In genomic region chr11:17953231-17954134, GRCm38 (mm10) we compare ENCODE assay signal across 8 mouse cellular contexts. TPM values are rescaled to one million over a fixed set of nuclear protein-coding genes. Genes with fewer than 3 reads are reported as not detected.
DNase-seq lines count a peak whose midpoint lies in the region; ATAC-seq and TF ChIP-seq lines count a peak whose summit lies in the region.

Gene Etaa1, minus strand, starts transcription at chr11:17953875.

- peak within 1 kb of the TSS; percentile 97 for H3K9ac ChIP-seq in heart, embryonic 12.5 days
- H3K9ac ChIP-seq in kidney, postnatal 0 days (ENCODE audit: low read depth, low read length): peak within 1 kb of the TSS; percentile 98
- H3K9ac ChIP-seq in liver, embryonic 11.5 days (ENCODE audit: low read depth, low read length): peak within 1 kb of the TSS; percentile 98
- peak within 1 kb of the TSS; percentile 96 for H3K9ac ChIP-seq in stomach, embryonic 14.5 days (replicated peaks; ENCODE audit: low read depth, low read length)

- H3ac ChIP-seq in C2C12 (ENCODE audit: control insufficient read depth, insufficient read length, low read depth): peak within 1 kb of the TSS; percentile 80

- peaks cover 41% of the 10 kb centered on the region for H3K79me2 ChIP-seq in C2C12 (ENCODE audit: control insufficient read depth, insufficient read depth)

- H3K27me3 ChIP-seq in C2C12 (ENCODE audit: control insufficient read depth, insufficient read depth, insufficient read length): no peaks in the 10 kb centered on the region
- H3K27me3 ChIP-seq in erythroblast, embryonic 14.5 days (ENCODE audit: control insufficient read depth): no peaks in the 10 kb centered on the region
- no peaks in the 10 kb centered on the region for H3K27me3 ChIP-seq in heart, embryonic 12.5 days (replicated peaks)
- no peaks in the 10 kb centered on the region for H3K27me3 ChIP-seq in kidney, postnatal 0 days (ENCODE audit: insufficient read depth, low read length)
- no peaks in the 10 kb centered on the region for H3K27me3 ChIP-seq in liver, embryonic 11.5 days (replicated peaks; ENCODE audit: control insufficient read depth, insufficient read depth, low read length)
- no peaks in the 10 kb centered on the region for H3K27me3 ChIP-seq in stomach, embryonic 14.5 days (ENCODE audit: control insufficient read depth, insufficient read depth, low read length)

- peak within 1 kb of the TSS; percentile 90 for H3K27ac ChIP-seq in heart, embryonic 12.5 days (ENCODE audit: poor library complexity, severe bottlenecking)
- peak within 1 kb of the TSS; percentile 98 for H3K27ac ChIP-seq in kidney, postnatal 0 days
- peak within 1 kb of the TSS; percentile 95 for H3K27ac ChIP-seq in liver, embryonic 11.5 days (ENCODE audit: low read depth, low read length)
- peak within 1 kb of the TSS; percentile 98 for H3K27ac ChIP-seq in stomach, embryonic 14.5 days (ENCODE audit: low read length)

- H3K9me3 ChIP-seq in erythroblast, embryonic 14.5 days (ENCODE audit: control insufficient read depth, low read length): no peaks in the 10 kb centered on the region
- H3K9me3 ChIP-seq in heart, embryonic 12.5 days (replicated peaks): no peaks in the 10 kb centered on the region
- H3K9me3 ChIP-seq in kidney, postnatal 0 days (replicated peaks; ENCODE audit: low read length): no peaks in the 10 kb centered on the region
- no peaks in the 10 kb centered on the region for H3K9me3 ChIP-seq in liver, embryonic 11.5 days (ENCODE audit: control insufficient read depth, low read length)
- H3K9me3 ChIP-seq in stomach, embryonic 14.5 days (ENCODE audit: control insufficient read depth, low read depth, low read length): no peaks in the 10 kb centered on the region

- peak within 1 kb of the TSS; percentile 72 for H3K4me3 ChIP-seq in C2C12 (ENCODE audit: insufficient read depth, poor library complexity, severe bottlenecking)
- H3K4me3 ChIP-seq in erythroblast, embryonic 14.5 days (replicated peaks): peak within 1 kb of the TSS; percentile 100
- peak within 1 kb of the TSS; percentile 93 for H3K4me3 ChIP-seq in heart, embryonic 12.5 days
- H3K4me3 ChIP-seq in kidney, postnatal 0 days (replicated peaks; ENCODE audit: low read depth, low read length): peak within 1 kb of the TSS; percentile 96
- H3K4me3 ChIP-seq in liver, embryonic 11.5 days (ENCODE audit: low read depth, low read length): peak within 1 kb of the TSS; percentile 97
- H3K4me3 ChIP-seq in stomach, embryonic 14.5 days (ENCODE audit: low read depth, low read length): peak within 1 kb of the TSS; percentile 100

- H3K79me3 ChIP-seq in C2C12 (ENCODE audit: low read depth): peaks cover 29% of the 10 kb centered on the region

- H3K36me3 ChIP-seq in C2C12 (ENCODE audit: control insufficient read depth, insufficient read depth): peaks cover 36% of the 10 kb centered on the region
- peaks cover 33% of the 10 kb centered on the region for H3K36me3 ChIP-seq in erythroblast, embryonic 14.5 days (ENCODE audit: control insufficient read depth)
- peaks cover 23% of the 10 kb centered on the region for H3K36me3 ChIP-seq in heart, embryonic 12.5 days
- peaks cover 10% of the 10 kb centered on the region; the same call in 1 of the 2 replicates for H3K36me3 ChIP-seq in kidney, postnatal 0 days (ENCODE audit: insufficient read depth, low read length)
- peaks cover 13% of the 10 kb centered on the region for H3K36me3 ChIP-seq in liver, embryonic 11.5 days (ENCODE audit: control insufficient read depth, insufficient read depth, low read length)
- peaks cover 13% of the 10 kb centered on the region; the same call in 1 of the 2 replicates for H3K36me3 ChIP-seq in stomach, embryonic 14.5 days (ENCODE audit: control insufficient read depth, insufficient read depth, low read length)

- WGBS in heart, embryonic 12.5 days: under 1% methylated on average over 66 of the region's 69 CpGs
- WGBS in kidney, postnatal 0 days: under 1% methylated on average over 69 of the region's 69 CpGs
- under 1% methylated on average over 68 of the region's 69 CpGs for WGBS in liver, embryonic 11.5 days
- WGBS in stomach, embryonic 14.5 days: under 1% methylated on average over 65 of the region's 69 CpGs

- H3K4me1 ChIP-seq in erythroblast, embryonic 14.5 days (ENCODE audit: control insufficient read depth): peaks cover 18% of the 10 kb centered on the region
- H3K4me1 ChIP-seq in heart, embryonic 12.5 days (replicated peaks): peaks cover 5% of the 10 kb centered on the region; the same call in 1 of the 2 replicates
- H3K4me1 ChIP-seq in kidney, postnatal 0 days (replicated peaks; ENCODE audit: insufficient read depth, low read length): no peaks in the 10 kb centered on the region
- 0 out of 2 replicates have a peak, but pooled peaks cover 6% of the 10 kb centered on the region for H3K4me1 ChIP-seq in liver, embryonic 11.5 days (replicated peaks; ENCODE audit: control insufficient read depth, insufficient read depth, low read length)
- H3K4me1 ChIP-seq in stomach, embryonic 14.5 days (ENCODE audit: control insufficient read depth, insufficient read depth, low read length): peaks cover 6% of the 10 kb centered on the region; the same call in 1 of the 2 replicates

- peak; percentile 100 for ATAC-seq in heart, embryonic 12.5 days (ENCODE audit: insufficient number of reproducible peaks, low FRiP score)
- ATAC-seq in kidney, postnatal 0 days (replicated peaks; ENCODE audit: low FRiP score, low read depth): peak; percentile 100
- peak; percentile 99 for ATAC-seq in liver, embryonic 11.5 days (replicated peaks; ENCODE audit: low FRiP score)
- ATAC-seq in stomach, embryonic 14.5 days (ENCODE audit: insufficient number of reproducible peaks, insufficient read depth, low FRiP score, low read depth): peak; percentile 100

- peak; percentile 98 for DNase-seq in brain, embryonic 14.5 days (ENCODE audit: low read depth)
- DNase-seq in kidney, postnatal 0 days (ENCODE audit: low spot score): peak; percentile 98
- DNase-seq in liver, embryonic 11.5 days (ENCODE audit: low spot score): peak; percentile 91
- DNase-seq in naive thymus-derived CD4-positive, alpha-beta T cell, adult 2 months (ENCODE audit: low read depth): peak; percentile 95

- TF ChIP-seq CTCF in C2C12 (IDR thresholded peaks at IDR 0.05; ENCODE audit: control insufficient read depth, insufficient read depth, insufficient read length): no peak
- TF ChIP-seq CTCF in brain, embryonic 14.5 days (IDR thresholded peaks at IDR 0.05; ENCODE audit: borderline replicate concordance, extremely low read depth, insufficient read depth, insufficient read length): no peak
- 0 out of 2 replicates have a peak, but pooled peaks have one; percentile 9 for TF ChIP-seq CTCF in kidney, postnatal 0 days (IDR thresholded peaks at IDR 0.05; ENCODE audit: low read depth)

- peak; percentile 43; the same call in 1 of the 2 replicates for TF ChIP-seq POLR2A in brain, embryonic 14.5 days (IDR thresholded peaks at IDR 0.05; ENCODE audit: borderline replicate concordance, extremely low read depth, insufficient read depth, insufficient read length, poor library complexity, severe bottlenecking)

- peak within 1 kb of the TSS; percentile 72 for H3K4me2 ChIP-seq in heart, embryonic 12.5 days
- peak within 1 kb of the TSS; percentile 72 for H3K4me2 ChIP-seq in kidney, postnatal 0 days (ENCODE audit: low read length)
- peak within 1 kb of the TSS; percentile 73 for H3K4me2 ChIP-seq in liver, embryonic 11.5 days
- H3K4me2 ChIP-seq in stomach, embryonic 14.5 days (replicated peaks; ENCODE audit: low read depth, low read length): peak within 1 kb of the TSS; percentile 61

TF ChIP-seq in C2C12, 6 proteins besides CTCF, POLR2A, EP300 and RAD21:
- TF ChIP-seq FOSL1 (IDR thresholded peaks at IDR 0.05; ENCODE audit: insufficient read depth, low read length, poor library complexity, severe bottlenecking) (no peak), CEBPB (IDR thresholded peaks at IDR 0.05; ENCODE audit: low read depth) (no peak), MAX (IDR thresholded peaks at IDR 0.05) (no peak), MYOD1 (IDR thresholded peaks at IDR 0.05; ENCODE audit: control insufficient read depth, insufficient read length, low read depth) (no peak), USF1 (IDR thresholded peaks at IDR 0.05; ENCODE audit: low read depth) (no peak), MYOG (IDR thresholded peaks at IDR 0.05; ENCODE audit: control insufficient read depth, extremely low read depth, insufficient read length) (no peak)

RNA-seq across cellular contexts. Expression of gene Etaa1, which starts in this region (rescaled TPM):
- 2.4 TPM for polyA plus RNA-seq in C2C12 (2012; fragmentation: generic; extraction: Trizol)
- polyA plus RNA-seq in brain, embryonic 14.5 days (2012; rRNA removed): 7.5 TPM in 2 replicates
- 0.10 and 0.11 TPM in 2 replicates for polyA plus RNA-seq in erythroblast, embryonic 14.5 days (2012)
- 10.2 and 10.6 TPM in 2 replicates for polyA plus RNA-seq in heart, embryonic 12.5 days (2016; fragmentation: Nextera tagmentation; extraction: Ambion mirVana)
- 9.3 and 9.5 TPM in 2 replicates for polyA plus RNA-seq in kidney, postnatal 0 days (2015; fragmentation: Nextera tagmentation; extraction: Ambion mirVana)
- polyA plus RNA-seq in liver, embryonic 11.5 days (2014; fragmentation: Nextera tagmentation; extraction: Ambion mirVana): 14.1 and 15.5 TPM in 2 replicates
- 17.0 and 17.4 TPM in 2 replicates for polyA plus RNA-seq in stomach, embryonic 14.5 days (2014; fragmentation: Nextera tagmentation; extraction: Ambion mirVana)

Comparison
In these comparisons a context has a peak if more than half of its experiments do, and no peak if none do; other contexts are left out.
1. Peak in every context shown above with its lines: DNase-seq, ATAC-seq, H3K4me3 ChIP-seq and H3K27ac ChIP-seq.